Mouse (Mus musculus): ENCODE results near the gene Gm9887.
"Not testable (repeated sequence)": the region's sequence is repeated elsewhere in the genome, so short reads cannot be mapped to it uniquely, and the experiment has no call there.

Gene Gm9887

DNA sequence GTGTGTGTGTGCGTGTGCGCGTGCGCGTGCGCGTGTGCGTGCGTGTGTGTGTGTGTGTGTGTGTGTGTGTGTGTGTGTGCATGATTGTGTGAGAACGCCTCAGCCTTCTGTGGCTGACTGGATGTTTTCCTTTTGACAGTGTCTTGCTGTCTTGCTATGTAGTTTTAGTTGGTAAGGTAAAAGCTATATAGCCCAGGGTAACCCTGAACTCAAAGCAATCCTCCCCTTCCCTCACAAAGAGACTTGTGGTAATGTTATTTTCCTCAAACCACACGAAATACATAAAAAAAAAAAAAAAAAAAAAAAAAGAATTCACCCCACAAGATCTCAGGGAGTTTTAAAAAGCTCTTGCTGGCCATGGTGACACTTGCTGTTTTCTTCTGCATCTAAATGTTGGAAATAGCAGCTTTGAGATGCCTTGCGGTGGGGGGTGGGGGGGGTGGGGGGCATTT is 14.0 kb upstream of the Gm9887 start:
- DNase-seq (ENCODE audit: low spot score in 2 of 2): not testable (repeated sequence)

DNA sequence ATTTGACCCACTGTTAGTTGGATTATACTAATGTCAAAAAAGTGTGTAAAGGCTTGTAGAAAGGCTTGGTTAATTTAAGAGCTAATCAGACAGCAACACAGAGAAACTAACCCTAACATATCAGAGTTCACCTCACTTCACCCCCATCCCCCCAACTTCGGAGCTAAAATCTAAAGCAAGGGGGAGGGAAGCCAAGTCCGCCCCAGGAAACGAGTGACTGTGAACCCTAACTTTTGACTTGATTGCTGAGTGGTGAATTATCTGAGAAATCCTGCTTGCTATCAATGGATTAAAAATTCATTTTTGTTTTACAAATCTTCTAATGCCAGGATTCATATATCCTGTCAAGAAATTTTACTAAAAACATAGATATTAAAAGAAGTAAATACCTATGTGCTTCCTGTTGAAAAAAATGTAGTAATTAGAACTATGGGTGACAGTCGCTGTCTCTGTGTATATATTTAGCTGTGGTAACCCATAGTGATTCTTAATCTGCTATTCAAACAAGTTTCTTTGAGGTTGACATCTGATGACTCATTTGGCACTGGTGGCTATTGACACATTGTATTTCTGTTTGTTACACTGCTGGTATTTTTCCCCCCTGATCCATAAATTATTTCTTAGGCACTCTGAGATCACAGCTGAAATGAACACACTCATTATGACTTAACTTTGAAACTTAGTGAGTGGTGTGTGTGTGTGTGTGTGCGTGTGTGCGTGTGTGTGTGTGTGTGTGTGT is 13.5 kb upstream of the Gm9887 start:
- no peak for DNase-seq (ENCODE audit: low spot score in 2 of 2)

DNA sequence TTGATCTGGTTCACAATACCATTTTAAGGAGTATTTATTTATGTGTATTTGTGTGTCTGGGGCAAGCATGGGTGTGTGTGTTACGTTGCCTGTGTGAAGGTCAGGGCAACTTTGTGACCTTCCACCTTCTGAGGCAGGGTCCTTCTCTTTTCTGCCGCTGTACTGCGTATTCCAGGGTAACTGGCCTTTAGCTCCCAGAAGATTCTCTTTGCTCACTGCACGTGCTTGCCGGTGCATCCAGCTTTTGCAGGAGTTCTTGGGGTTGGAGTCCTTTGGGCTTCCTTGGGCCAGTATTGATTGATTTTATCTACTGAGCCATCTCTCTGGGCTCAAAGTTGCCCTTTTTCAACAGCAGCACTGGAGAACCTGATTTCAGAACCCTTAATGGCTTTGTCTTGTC is 12.3 kb upstream of the Gm9887 start:
- no peak for DNase-seq (ENCODE audit: low spot score in 2 of 2)

DNA sequence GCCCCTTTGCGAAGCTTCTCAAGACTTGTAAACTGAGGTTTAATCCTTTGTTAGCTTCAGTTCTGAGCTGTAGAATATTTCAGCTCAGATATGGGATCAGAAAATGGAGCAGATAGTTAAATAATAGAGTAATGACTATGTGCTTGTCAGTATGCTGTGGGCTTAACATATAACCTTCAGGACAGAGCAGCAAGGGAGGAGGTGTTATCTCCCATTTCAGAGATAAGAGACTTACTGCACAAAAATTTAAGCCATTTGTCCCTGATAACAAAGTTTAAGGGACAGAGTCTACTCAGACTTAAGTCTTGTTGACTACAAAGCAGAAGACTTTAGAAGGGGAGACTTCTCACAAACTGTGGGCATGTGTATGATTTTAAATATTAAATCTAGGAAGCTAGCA is 10.6 kb upstream of the Gm9887 start:
- DNase-seq (ENCODE audit: low spot score in 2 of 2): no peak

DNA sequence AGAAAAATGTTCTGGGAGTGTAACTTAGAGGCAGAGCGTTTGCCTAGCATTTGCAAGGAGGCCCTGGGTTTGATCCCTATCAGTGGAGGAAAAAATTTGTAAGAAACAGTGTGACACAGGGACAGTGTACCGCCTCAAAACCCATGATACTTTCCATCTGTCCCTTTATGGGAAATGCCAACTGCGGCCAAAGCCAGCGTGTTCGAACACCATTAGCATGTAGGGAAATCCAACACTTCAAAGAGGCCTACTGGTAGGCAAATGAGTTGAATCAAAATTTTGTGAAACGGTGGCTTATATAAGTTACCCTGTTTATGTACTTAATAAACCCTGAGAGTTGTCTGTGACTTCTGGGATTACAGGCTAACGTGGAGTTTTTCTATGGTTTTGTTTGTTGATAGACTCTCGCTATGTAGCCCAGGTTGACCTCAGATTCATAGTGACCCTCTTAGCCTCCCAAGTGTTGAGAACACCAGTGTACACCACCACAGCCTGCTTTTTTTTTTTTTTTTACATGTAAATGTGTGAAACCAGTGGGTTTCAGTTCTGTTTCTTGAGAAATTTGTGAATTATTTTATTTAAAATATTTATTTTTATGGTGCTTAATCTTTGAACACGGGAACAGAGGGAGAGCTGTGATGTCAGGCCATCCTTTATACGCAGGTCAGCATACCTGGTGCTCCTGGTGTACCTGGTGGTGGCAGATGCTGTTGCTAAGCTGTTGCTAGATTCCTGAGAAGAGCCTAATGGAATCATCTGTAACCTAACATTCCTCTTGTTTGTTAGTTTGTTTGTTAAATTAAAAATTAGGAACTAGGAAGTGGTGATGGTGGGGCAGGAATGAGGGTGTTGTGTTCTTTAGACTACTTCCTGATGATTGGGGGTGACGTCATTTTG is 6.5 kb upstream of the Gm9887 start:
- no peak for DNase-seq (ENCODE audit: low spot score in 2 of 2)

DNA sequence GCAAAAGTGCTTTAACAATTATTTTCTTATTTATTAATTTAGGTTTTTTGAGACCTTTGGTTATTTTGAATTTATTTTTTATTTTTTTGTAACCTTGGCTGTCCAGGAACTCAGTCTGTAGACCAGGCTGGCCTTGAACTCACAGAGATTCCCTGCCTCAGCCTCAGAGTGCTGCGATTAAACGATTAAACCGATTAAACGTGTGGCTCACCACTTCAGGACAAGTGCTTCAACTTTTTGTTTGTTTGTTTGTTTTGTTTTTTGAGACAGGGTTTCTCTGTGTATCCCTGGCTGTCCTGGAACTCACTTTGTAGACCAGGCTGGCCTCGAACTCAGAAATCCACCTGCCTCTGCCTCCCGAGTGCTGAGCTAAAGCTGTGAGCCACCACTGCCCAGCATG is 5.4 kb upstream of the Gm9887 start:
- DNase-seq (ENCODE audit: low spot score in 2 of 2): not testable (repeated sequence)

DNA sequence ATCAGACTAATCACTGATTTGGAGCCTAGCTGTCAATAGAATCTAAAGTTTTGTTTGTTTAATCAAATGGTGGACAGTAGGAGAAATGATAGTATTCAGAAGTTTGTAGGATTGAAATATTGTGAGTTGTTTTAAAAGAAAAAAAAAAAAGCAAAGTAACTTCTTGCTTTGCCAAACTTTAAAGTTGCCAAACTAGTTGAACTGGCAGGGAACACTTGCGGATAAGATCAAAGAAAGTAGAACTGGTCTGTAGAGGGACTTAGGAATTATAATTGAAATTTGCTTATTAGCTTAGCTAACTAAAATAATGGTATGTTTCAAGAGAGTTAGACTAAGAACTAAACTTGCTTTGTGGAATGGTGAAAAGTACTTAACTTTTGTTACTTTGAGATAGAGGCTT is 4.9 kb upstream of the Gm9887 start:
- DNase-seq (ENCODE audit: low spot score in 2 of 2): no peak

DNA sequence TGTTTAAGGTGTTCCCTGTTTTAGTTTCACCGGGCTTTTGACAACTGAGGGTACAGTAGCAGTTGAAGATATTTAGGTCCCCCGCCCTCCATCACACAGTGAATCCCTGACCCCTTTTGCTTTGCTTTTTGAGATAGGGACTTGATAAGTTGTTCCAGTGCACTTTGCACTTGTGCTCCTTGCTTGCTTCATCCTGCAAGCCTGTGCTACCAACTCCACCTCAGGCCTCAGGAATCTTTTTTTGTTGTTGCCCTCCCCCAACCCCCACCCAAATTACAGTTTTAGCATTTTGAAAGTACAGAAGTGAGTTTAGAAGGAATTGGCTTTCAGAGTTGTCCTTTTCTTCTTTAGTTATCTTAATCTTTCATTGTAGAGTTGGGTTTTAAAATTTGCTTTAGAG is 3.9 kb upstream of the Gm9887 start:
- DNase-seq (ENCODE audit: low spot score in 2 of 2): no peak

DNA sequence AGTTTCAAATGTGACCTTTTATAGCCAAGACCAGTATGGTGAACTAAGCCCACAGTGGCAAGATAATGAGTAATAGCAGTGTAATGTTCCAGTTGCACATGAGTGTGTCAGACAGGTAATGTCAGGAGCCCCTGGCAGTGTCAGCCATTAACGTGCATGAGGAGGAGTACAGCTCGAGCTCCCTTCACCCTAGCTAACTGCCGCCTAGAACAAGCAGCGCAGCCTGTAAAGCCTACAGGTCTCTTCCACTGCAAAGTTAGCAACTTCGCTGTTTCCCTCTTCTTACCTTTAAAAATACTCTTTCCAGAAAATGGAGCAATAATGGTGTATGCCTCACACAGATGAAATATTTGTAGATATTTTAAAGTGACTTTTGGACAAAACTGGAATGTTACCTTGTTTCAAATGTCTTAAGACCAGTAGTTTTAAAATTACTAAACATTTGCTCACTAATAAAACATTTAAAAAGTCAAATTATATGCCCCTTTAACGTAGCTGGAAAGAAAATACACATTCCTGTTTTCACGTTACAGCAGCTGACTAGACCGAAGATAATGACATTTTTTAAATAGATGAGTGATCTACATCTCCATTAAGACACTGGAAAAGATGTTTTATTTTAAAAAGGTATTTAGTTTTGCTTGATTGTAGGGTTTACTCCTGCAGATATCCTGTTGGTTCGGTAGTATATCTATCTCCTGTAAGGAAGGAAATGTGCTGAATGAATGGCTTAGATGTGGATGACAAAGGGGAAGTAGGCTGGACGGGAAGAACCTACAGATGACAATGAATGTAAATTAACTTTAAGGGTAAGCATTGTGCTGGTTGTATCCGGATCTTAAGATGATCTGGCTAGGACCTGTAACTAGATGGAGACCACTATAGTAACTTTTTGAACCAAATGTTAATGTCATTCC is 1.9 kb upstream of the Gm9887 start:
- no peak for DNase-seq (ENCODE audit: low spot score in 2 of 2)

DNA sequence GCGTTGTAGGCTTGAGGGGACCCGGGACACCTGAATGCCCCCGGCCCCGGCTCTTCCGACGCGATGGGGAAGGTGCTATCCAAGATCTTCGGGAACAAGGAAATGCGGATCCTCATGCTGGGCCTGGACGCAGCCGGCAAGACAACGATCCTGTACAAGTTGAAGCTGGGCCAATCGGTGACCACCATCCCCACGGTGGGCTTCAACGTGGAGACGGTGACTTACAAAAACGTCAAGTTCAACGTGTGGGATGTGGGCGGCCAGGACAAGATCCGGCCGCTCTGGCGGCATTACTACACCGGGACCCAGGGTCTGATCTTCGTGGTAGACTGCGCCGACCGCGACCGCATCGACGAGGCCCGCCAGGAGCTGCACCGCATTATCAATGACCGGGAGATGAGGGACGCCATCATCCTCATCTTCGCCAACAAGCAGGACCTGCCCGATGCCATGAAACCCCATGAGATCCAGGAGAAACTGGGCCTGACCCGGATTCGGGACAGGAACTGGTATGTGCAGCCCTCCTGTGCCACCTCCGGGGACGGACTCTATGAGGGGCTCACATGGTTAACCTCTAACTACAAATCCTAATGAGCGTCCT is 573 bp upstream of the Gm9887 start:
- peak; percentile 25 to 28 for DNase-seq (ENCODE audit: low spot score in 2 of 2)

DNA sequence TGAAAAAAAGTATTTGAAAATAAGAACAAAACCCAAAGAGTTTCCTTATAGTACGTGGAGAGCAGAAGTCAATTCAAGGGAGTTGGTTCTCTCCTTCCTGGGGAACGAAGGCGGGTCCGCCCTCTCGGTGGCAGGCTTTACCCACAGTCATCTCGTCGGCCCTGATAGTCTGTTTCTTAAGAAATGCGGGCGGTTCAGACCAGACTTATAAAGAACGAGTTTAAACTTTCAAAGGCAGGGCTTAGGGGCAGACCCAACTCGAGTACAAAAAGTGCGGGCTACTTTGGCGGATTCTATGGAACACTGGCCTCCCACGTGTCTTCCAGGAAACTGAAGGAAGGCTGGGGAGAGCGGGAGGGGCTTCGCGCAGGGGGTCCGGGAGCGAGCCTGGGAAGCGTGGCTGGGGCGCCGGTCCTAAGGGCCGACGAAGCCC is 821 bp downstream of the Gm9887 start:
- DNase-seq (ENCODE audit: low spot score in 2 of 2): no peak

DNA sequence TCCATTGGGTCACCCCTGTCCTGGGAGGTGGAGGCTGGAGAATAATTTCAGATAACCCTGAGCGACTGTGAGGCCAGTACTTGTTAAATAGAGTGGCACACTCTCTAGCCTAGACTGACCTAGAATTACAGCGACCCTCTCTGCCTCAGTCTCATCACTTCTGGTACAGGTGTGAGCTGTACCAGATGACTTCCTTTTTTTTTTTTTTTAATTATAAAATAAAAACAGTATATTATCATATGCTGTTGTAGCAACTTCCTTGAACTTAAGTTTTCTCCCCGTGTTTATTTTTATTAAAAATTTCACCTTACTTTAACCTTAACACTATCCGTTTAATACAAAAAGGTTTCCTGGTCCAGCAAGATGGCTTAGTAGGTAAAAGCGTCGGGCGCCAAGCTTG is 1.3 kb downstream of the Gm9887 start:
- DNase-seq (ENCODE audit: low spot score in 2 of 2): no peak

DNA sequence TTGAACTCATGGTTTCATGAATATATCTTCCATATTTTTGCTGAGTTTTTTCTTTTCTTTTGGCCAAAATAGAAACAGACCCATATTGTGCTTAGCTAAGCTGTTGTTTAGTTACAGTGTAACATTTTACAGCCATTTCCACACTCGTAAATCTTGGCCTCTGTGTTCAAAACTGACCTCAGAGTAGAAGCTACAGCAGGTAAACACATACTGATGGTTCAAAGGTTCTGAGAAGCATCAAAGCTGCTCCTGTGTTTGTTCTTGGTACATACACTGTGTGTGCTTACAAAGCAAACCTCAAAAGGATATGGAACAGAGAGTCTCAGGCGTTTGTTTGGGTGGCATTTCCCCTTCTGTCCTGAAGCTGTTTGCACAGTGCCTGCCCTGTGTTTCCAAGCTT is 4.7 kb downstream of the Gm9887 start:
- DNase-seq (ENCODE audit: low spot score in 2 of 2): no peak

DNA sequence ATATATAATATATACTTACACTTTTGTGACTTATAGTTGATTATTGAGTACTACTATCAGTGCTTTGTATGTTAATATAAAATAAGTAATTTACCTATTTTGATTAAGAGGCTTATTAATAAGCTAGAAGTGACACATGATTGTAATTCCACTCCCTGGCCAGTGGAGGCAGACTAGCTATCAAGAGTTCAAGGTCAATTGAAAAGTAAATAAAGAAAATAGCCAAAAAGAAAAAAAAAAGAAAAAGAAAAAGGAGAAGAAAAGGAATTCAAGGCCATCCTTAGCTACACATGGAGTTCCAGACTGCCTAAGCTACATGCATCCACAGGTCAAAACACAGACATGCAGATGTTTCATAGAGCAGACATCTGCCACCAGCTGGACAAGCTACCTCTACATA is 5.8 kb downstream of the Gm9887 start:
- no peak for DNase-seq (ENCODE audit: low spot score in 2 of 2)

DNA sequence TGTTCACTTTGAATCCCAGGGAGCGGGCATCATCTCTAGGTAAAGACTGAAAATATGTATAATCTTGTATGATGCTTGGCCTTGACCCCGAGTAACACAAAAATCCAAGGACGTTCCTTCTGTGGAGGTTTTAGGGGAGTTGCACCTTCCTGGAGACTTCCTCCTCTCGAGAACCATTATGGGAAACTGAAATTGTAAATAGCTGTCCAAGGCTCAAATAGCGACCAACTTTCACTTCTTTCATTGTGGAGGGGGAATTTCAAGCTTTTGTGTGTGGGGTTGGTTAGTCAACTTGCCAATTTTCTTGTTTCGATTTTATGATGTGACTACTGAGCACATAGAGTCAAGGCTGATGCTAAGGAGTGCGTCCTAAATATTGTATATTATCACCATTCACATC is 6.5 kb downstream of the Gm9887 start:
- DNase-seq (ENCODE audit: low spot score in 2 of 2): no peak

DNA sequence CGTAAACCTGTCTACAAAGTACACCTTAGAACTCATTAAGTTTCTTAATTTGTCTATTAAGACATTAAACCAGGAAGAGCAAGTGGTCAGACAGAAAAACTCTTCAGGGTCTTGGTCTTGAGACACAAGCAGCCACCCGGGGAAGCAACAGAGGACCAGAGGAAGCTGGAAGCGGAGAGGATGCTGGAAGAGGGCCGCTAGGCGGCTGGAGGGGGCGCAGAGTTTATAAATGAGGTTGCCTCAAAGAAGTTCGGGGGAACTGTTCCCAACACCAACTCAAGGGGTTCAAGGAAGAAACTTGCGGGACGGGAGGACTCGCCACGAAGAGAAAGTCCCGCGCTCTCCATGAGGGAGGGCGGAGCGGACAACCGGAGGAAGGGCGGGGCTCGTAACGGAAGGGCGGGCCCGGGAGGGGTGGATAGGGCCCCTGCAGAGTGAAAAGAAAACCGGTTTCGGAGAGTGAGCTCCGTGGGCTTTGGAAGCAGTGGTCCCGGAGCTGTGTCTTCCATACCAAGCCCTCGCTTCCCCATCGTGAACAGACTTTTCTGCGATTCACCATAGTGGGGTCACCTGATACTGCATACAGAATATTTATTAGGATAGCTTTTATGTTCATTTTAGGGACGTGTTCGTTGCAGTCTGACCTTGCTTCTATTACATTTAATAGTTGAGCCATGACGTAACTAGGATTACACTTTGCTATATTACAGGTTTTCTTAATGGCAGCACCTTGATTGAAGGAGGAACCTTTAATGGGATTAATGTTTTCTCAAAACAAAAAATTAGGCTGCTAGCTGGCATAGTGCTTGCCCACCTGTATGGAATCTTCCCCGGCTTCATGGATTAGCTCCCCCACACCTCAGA is 8.1 kb downstream of the Gm9887 start:
- peak in 1 of 2 experiments; percentile 52 for DNase-seq (ENCODE audit: low spot score in 2 of 2)

DNA sequence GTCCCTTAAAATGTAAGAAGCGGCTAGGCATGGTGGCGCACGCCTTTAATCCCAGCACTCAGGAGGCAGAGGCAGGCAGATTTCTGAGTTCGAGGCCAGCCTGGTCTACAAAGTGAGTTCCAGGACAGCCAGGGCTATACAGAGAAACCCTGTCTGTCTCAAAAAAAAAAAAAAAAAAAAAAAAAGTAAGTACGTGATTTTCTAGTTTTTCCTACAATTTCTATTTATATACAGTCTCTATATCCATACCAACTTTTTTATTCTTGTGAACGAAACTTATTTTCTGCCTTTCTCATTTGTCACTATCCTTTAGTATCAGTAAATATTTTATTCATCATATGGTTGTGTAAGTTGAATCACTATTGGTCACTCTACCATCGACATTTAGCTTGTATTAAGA is 9.1 kb downstream of the Gm9887 start:
- DNase-seq (ENCODE audit: low spot score in 2 of 2): not testable (repeated sequence)

DNA sequence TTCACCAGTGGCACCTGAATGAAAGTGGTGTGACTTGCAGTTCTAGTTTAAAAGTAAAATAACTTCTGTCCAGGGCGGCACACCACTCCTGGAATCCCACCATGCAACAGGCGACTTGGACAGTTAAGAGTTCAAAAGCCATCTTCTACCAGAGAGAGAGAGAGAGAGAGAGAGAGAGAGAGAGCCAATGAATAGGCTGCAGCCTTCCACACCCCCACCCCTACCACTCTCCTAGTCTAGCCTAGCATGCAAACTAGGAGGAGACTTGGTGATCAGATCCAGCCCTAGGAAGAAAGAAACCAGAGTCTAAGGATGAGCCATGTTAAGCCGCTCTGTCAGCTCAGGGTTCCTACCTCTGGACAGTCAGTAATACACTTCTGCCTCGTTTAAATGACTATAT is 9.9 kb downstream of the Gm9887 start:
- no peak for DNase-seq (ENCODE audit: low spot score in 2 of 2)

DNA sequence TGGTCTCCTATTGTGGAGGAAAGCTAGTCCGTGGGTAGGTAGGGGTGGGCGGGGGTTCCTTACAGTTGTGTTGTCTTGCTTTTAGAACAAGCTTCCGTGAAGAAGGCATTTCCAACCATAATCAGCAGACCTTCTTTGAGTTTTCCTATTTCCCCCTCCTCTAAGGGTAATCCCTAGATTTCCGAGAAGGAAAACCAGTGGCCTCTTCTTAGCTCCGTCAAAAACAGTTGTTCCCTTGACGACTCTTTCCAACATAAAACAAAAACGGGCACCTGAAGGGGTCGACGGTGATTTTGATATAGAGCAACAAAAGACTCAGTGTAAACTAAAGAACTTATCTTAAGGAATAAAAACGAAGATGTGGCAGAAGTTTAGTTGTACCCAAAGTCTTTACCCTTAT is 10.3 kb downstream of the Gm9887 start:
- no peak for DNase-seq (ENCODE audit: low spot score in 2 of 2)

All from frontal cortex, postnatal 10 days (tissue).